9 mouse cellular contexts compared by ENCODE assay signal in the genomic region with DNA sequence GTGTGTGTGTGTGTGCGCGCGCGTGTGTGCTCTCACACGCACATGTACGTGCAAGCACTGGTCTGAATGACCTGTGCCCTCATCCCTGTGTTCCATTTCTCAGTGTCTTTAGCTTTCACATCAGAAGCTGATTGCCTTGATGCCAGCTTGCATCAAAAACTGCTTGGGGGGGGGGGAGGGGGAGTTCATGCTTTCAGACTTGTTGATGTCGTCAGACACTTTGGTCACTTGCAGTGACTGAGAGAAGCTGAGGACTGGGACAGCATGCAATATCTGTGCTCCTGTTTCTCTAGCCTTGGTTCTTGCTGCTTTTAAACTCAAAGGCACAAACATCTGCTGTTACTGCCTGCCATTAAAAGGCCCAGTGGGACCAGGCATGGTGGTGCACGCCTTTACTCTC. TPM values are rescaled to one million over a fixed set of nuclear protein-coding genes. Genes with fewer than 3 reads are reported as not detected.
DNase-seq lines count a peak whose midpoint lies in the region; ATAC-seq and TF ChIP-seq lines count a peak whose summit lies in the region.
"Had no signal": no experiment of that assay in that cellular context is flagged by ENCODE, and none has a peak within 500 bp of the region (broad histone marks: within the 10 kb centered on the region; RNA-seq: fewer than 3 reads in every experiment).

No protein-coding gene starts in this region.

- no peak overlapping the region for H3K4me3 ChIP-seq in gastrocnemius, adult 2 months
- H3K4me3 ChIP-seq in kidney, embryonic 16.5 days (ENCODE audit: low read length), result no peak overlapping the region
- H3K4me3 ChIP-seq in hindbrain, embryonic 15.5 days, result no peak overlapping the region
- H3K4me3 ChIP-seq in midbrain, embryonic 16.5 days (ENCODE audit: low read depth, low read length), result no peak overlapping the region
- H3K4me3 ChIP-seq: left cerebral cortex, adult 2 months had no signal

- no peak for ATAC-seq in kidney, embryonic 16.5 days (ENCODE audit: low FRiP score, low TSS enrichment)
- ATAC-seq in hindbrain, embryonic 15.5 days (ENCODE audit: low FRiP score, low read depth), result no peak
- no peak for ATAC-seq in midbrain, embryonic 16.5 days

- H3K9ac ChIP-seq in kidney, embryonic 16.5 days (replicated peaks; ENCODE audit: low read length), result no peak overlapping the region
- H3K9ac ChIP-seq in hindbrain, embryonic 15.5 days, result no peak overlapping the region
- H3K9ac ChIP-seq in midbrain, embryonic 16.5 days (ENCODE audit: low read depth, low read length), result no peak overlapping the region

- peak overlapping the region; percentile 38; the same call in 1 of the 2 replicates for H3K27ac ChIP-seq in gastrocnemius, adult 2 months
- peak overlapping the region; percentile 86 for H3K27ac ChIP-seq in kidney, embryonic 16.5 days (ENCODE audit: low read length)
- peak overlapping the region; percentile 61 for H3K27ac ChIP-seq in hindbrain, embryonic 15.5 days (replicated peaks)
- H3K27ac ChIP-seq in midbrain, embryonic 16.5 days (ENCODE audit: low read length), result peak overlapping the region; percentile 8
- H3K27ac ChIP-seq: left cerebral cortex, adult 2 months had no signal

- H3K27me3 ChIP-seq in kidney, embryonic 16.5 days (ENCODE audit: insufficient read depth, low read length), result no peaks in the 10 kb centered on the region
- H3K27me3 ChIP-seq in hindbrain, embryonic 15.5 days, result no peaks in the 10 kb centered on the region
- H3K27me3 ChIP-seq in midbrain, embryonic 16.5 days (ENCODE audit: control insufficient read depth, insufficient read depth, low read depth, low read length), result no peaks in the 10 kb centered on the region

- peaks cover 22% of the 10 kb centered on the region for H3K4me1 ChIP-seq in kidney, embryonic 16.5 days (ENCODE audit: insufficient read depth, low read length)
- H3K4me1 ChIP-seq in hindbrain, embryonic 15.5 days (replicated peaks), result peaks cover 22% of the 10 kb centered on the region
- H3K4me1 ChIP-seq in midbrain, embryonic 16.5 days (ENCODE audit: control insufficient read depth, insufficient read depth, low read length), result peaks cover 8% of the 10 kb centered on the region

- intact Hi-C loops in gastrocnemius, adult 2 months (cut with DNase I), result no loop called here
- intact Hi-C loops in gastrocnemius, postnatal 36 days (cut with DNase I), result no loop called here

- H3K9me3 ChIP-seq in kidney, embryonic 16.5 days (ENCODE audit: low read length), result no peaks in the 10 kb centered on the region
- H3K9me3 ChIP-seq in hindbrain, embryonic 15.5 days, result no peaks in the 10 kb centered on the region
- H3K9me3 ChIP-seq in midbrain, embryonic 16.5 days (replicated peaks; ENCODE audit: control insufficient read depth, low read length, poor library complexity, severe bottlenecking), result no peaks in the 10 kb centered on the region

- H3K4me2 ChIP-seq in kidney, embryonic 16.5 days (replicated peaks; ENCODE audit: low read depth, low read length), result no peak overlapping the region
- H3K4me2 ChIP-seq in hindbrain, embryonic 15.5 days, result no peak overlapping the region
- H3K4me2 ChIP-seq in midbrain, embryonic 16.5 days (ENCODE audit: low read length), result no peak overlapping the region

- no peaks in the 10 kb centered on the region for H3K36me3 ChIP-seq in kidney, embryonic 16.5 days (ENCODE audit: insufficient read depth, low read length)
- H3K36me3 ChIP-seq in hindbrain, embryonic 15.5 days, result no peaks in the 10 kb centered on the region
- no peaks in the 10 kb centered on the region for H3K36me3 ChIP-seq in midbrain, embryonic 16.5 days (ENCODE audit: control insufficient read depth, insufficient read depth, low read length)

- TF ChIP-seq CTCF in gastrocnemius, adult 2 months (IDR thresholded peaks at IDR 0.05), result no peak

- DNase-seq in gastrocnemius, adult 2 months, result peak; percentile 52
- no peak for DNase-seq in gastrocnemius, postnatal 36 days
- no peak for DNase-seq in kidney, postnatal 36 days
- no peak for DNase-seq in retina, embryonic 14.5 days (ENCODE audit: low spot score)
- DNase-seq in layer of hippocampus, adult 9-11 months, result no peak

- WGBS in kidney, embryonic 16.5 days, result 82% methylated on average over 8 of the region's 8 CpGs
- WGBS in hindbrain, embryonic 15.5 days, result 75% methylated on average over 8 of the region's 8 CpGs
- 81% methylated on average over 8 of the region's 8 CpGs for WGBS in midbrain, embryonic 16.5 days

RNA-seq across cellular contexts. Expression of gene Taf11, which starts 36.7 kb away (rescaled TPM):
- 10 to 100 TPM; 14.0 to 19.1 TPM for total RNA-seq in gastrocnemius, adult 2 months (2021)
- total RNA-seq in gastrocnemius, postnatal 36 days (2021), result 10 to 100 TPM; 14.8 to 16.0 TPM
- polyA plus RNA-seq in kidney, embryonic 16.5 days (2015; fragmentation: Nextera tagmentation; extraction: Ambion mirVana), result 59.9 and 72.7 TPM in 2 replicates
- polyA plus RNA-seq in hindbrain, embryonic 15.5 days (2015; fragmentation: Nextera tagmentation; extraction: Ambion mirVana), result 56.4 and 59.6 TPM in 2 replicates
- polyA plus RNA-seq in midbrain, embryonic 16.5 days (2015; fragmentation: Nextera tagmentation; extraction: Ambion mirVana), result 57.8 and 71.9 TPM in 2 replicates

RNA-seq across cellular contexts. Expression of gene Anks1, which starts 37.3 kb away (rescaled TPM):
- 10 to 100 TPM in 1 of 2 experiments, 1 to 10 TPM in 1; 8.8 to 23.4 TPM for total RNA-seq in gastrocnemius, adult 2 months (2021)
- 10 to 100 TPM in 1 of 2 experiments, 1 to 10 TPM in 1; 7.8 to 13.0 TPM for total RNA-seq in gastrocnemius, postnatal 36 days (2021)
- polyA plus RNA-seq in kidney, embryonic 16.5 days (2015; fragmentation: Nextera tagmentation; extraction: Ambion mirVana), result 14.5 and 15.0 TPM in 2 replicates
- 48.4 and 54.6 TPM in 2 replicates for polyA plus RNA-seq in hindbrain, embryonic 15.5 days (2015; fragmentation: Nextera tagmentation; extraction: Ambion mirVana)
- 56.2 and 66.9 TPM in 2 replicates for polyA plus RNA-seq in midbrain, embryonic 16.5 days (2015; fragmentation: Nextera tagmentation; extraction: Ambion mirVana)

Comparison
In these comparisons a context has a peak if more than half of its experiments do, and no peak if none do; other contexts are left out.
1. H3K27ac ChIP-seq: peak in every context shown above with its lines; median percentile 86 in kidney, embryonic 16.5 days; 61 in hindbrain, embryonic 15.5 days; 38 in gastrocnemius, adult 2 months; 8 in midbrain, embryonic 16.5 days.